Mouse (Mus musculus): ENCODE measurements around the gene Pusl1.

GRCm38 (mm10) chr4:155907003-155907402 is 15.4 kb upstream of the Pusl1 start:
- TF ChIP-seq CTCF (IDR thresholded peaks at IDR 0.05; ENCODE audit: low read depth, low read length) (no peak), GATA1 (IDR thresholded peaks at IDR 0.05; ENCODE audit: borderline replicate concordance, low read length) (no peak), POLR2AphosphoS5 (IDR thresholded peaks at IDR 0.05; ENCODE audit: insufficient replicate concordance, low read depth, low read length) (no peak)
